Mouse (Mus musculus) limb, embryonic 14.5 days (tissue): ENCODE measurements around the gene Pfdn2. TPM values are rescaled to one million over a fixed set of nuclear protein-coding genes. Genes with fewer than 3 reads are reported as not detected.
A peak's percentile ranks its signal among the peaks of the same experiment; 100 is the strongest.

Experiments used
- ATAC-seq: fragments of 200-750 bp; cut with Nextera tagmentation; 2 replicates; pipeline ENCODE4 v1.8.0; 2017; ENCODE audit warnings: low read depth, moderate number of reproducible peaks, moderate TSS enrichment; ENCODE audit not compliant: low FRiP score
- DNase-seq: peaks from one replicate; pipeline ENCODE4 v3.0.0-alpha.2; 2015; ENCODE audit warnings: low spot score
- H3K27ac ChIP-seq: fragments of 300-500 bp; sonication (generic); replicated peaks from 2 replicates; pipeline ENCODE4 v1.5.1; 2014; ENCODE audit warnings: low read depth, mild to moderate bottlenecking, low read length, moderate library complexity, mixed read lengths
- H3K27me3 ChIP-seq: fragments of 300-500 bp; sonication (generic); 2 replicates; pipeline ENCODE4 v1.6.1; 2014; ENCODE audit warnings: low read length, mixed read lengths; ENCODE audit not compliant: control insufficient read depth, insufficient read depth
- H3K36me3 ChIP-seq: fragments of 300-500 bp; sonication (generic); 2 replicates; pipeline ENCODE4 v1.6.1; 2014; ENCODE audit warnings: mild to moderate bottlenecking, low read length, moderate library complexity, mixed read lengths; ENCODE audit not compliant: control insufficient read depth, insufficient read depth
- H3K4me1 ChIP-seq: fragments of 300-500 bp; sonication (generic); 2 replicates; pipeline ENCODE4 v1.6.1; 2014; ENCODE audit warnings: antibody characterized with exemption, low read length, mixed read lengths; ENCODE audit not compliant: control insufficient read depth, insufficient read depth
- H3K4me2 ChIP-seq: fragments of 300-500 bp; sonication (generic); replicated peaks from 2 replicates; pipeline ENCODE4 v1.6.1; 2014; ENCODE audit warnings: low read depth, mild to moderate bottlenecking, low read length, moderate library complexity; ENCODE audit not compliant: severe bottlenecking
- H3K4me3 ChIP-seq: fragments of 300-500 bp; sonication (generic); replicated peaks from 2 replicates; pipeline ENCODE4 v1.5.1; 2014; ENCODE audit warnings: low read length
- H3K9ac ChIP-seq: fragments of 300-500 bp; sonication (generic); 2 replicates; pipeline ENCODE4 v1.6.1; 2014; ENCODE audit warnings: mild to moderate bottlenecking, low read depth, low read length, moderate library complexity; ENCODE audit not compliant: severe bottlenecking
- H3K9me3 ChIP-seq: fragments of 300-500 bp; sonication (generic); 2 replicates; pipeline ENCODE4 v1.6.1; 2016; ENCODE audit warnings: low read length; ENCODE audit not compliant: control insufficient read depth
- POLR2A ChIP-seq: fragments of 200-500 bp; IDR thresholded peaks from 2 replicates; pipeline ENCODE4 v1.8.0; 2012; ENCODE audit warnings: inconsistent platforms, mild to moderate bottlenecking, moderate library complexity, borderline replicate concordance; ENCODE audit not compliant: insufficient read depth, insufficient read length; ENCODE audit errors: extremely low read depth
- WGBS: fragments of 180-500 bp; shearing (Covaris S2); extraction: QIAGEN DNeasy Blood & Tissue Kit; methylation state at CpG from one replicate; pipeline ENCODE4 v1.1.7; 2014; 5-methylcytosine and 5-hydroxymethylcytosine counted together
- polyA plus RNA-seq, 2 experiments: library from polyadenylated mRNA; depleted of rRNA in 1 of 2; stranded (reverse) in 1 of 2; unstranded in 1 of 2; fragments of >200 nt; fragmentation: Nextera tagmentation in 1 of 2; extraction: Ambion mirVana in 1 of 2; gene quantifications; 2 replicates each; pipeline versions ENCODE4 v1.2.1 to v1.2.3; 2012 to 2014

The Pfdn2 gene
- polyA plus RNA-seq, 2 experiments = 43.0 to 82.5 TPM

DNA sequence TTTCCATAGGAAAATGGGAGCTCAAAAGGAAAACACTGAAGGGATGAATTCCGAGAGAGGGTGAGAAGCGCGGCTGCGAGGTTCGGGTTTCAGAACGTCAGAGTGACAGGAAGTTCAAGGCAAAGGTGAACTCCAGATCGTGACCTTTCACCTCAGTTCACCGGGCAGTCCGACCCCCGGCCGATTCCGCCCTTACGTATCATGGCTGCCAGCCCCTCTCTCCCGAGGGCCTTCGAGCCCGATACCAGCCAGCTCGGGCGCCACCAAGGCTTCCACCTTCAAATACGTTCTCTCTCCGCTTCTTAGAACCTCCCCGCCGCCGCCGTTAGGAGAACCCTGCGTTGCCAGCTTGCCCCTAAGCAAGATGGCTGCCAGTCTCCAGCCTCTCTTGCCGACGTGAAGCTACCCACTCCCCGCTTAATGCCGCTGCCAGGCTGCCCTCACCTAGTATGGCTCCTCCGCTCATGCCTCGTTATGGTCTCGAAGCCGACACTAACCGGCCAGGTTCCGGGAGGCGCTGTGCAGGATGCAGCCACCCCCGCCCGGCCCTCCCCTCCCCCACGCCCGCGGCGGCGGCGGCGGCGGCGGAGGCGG is 16.5 kb upstream of the Pfdn2 start, which contains the start of gene Dedd:
Gene Dedd (plus strand): TSS at position 307 of the 594 bp plus-strand sequence.
- H3K9me3 ChIP-seq = no peaks in the 10 kb centered on the region
- DNase-seq (peak; percentile 94), ATAC-seq (peak; percentile 92)
- 1% methylated on average over 35 of the region's 48 CpGs for WGBS
- no peaks in the 10 kb centered on the region for H3K27me3 ChIP-seq
- no peaks in the 10 kb centered on the region for H3K36me3 ChIP-seq
- TF ChIP-seq POLR2A = peak; percentile 55; the same call in 1 of the 2 replicates
- peak within 1 kb of the TSS; percentile 99 for H3K27ac ChIP-seq
- peak within 1 kb of the TSS; percentile 94 for H3K9ac ChIP-seq
- peaks cover 20% of the 10 kb centered on the region for H3K4me1 ChIP-seq
- peak within 1 kb of the TSS; percentile 62 for H3K4me3 ChIP-seq
- H3K4me2 ChIP-seq = peak within 1 kb of the TSS; percentile 94

DNA sequence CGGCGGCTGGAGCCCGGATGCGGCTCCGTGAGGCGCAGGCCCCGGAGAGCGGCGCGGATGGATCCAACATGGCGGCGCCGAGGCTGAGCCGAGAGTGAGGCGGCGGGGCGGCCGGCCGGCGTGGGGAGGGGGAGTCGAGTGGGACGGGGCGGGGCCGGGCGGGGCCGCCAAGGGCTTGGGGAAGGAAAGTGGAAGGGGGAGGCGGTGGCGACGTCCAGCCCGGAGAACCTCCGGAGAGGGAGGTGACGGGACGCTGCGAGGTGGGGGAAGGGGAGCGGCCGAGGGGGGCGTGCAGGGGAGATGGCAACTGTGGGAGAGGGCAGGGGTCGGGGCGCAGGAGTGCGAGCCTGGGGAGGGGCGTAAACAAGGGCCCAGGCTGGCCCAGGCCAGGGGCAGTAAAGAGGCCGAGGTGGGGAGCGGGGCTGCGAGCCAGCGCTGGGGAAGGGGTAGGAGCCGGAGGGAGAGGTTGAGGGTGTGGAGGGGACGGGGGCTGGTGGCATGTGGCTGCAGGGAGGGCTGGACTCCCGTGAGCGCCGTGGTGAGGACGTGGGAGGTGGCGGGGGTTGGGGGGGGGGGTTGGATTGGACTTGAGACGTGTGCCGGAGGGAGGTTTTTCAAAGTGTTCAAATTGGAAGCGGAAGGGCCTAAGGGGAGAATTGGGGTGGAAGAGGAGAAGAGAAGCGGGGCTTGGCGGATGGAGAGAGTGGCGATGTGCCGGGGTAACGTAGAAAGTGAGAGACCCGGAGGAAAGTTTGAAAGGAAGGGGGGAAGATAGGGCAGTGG is 15.8 kb upstream of the Pfdn2 start:
- DNase-seq = peak; percentile 83
- Histone ChIP-seq H3K27ac (peak overlapping the region; percentile 99), H3K36me3 (peaks cover 4% of the 10 kb centered on the region; the same call in 1 of the 2 replicates), H3K27me3 (no peaks in the 10 kb centered on the region), H3K9ac (peak overlapping the region; percentile 94), H3K9me3 (no peaks in the 10 kb centered on the region), H3K4me3 (peak overlapping the region; percentile 62), H3K4me1 (peaks cover 20% of the 10 kb centered on the region), H3K4me2 (peak overlapping the region; percentile 94)
- WGBS = 2% methylated on average over 45 of the region's 61 CpGs
- peak; percentile 35; the same call in 1 of the 2 replicates for TF ChIP-seq POLR2A
- peak; percentile 92 for ATAC-seq

DNA sequence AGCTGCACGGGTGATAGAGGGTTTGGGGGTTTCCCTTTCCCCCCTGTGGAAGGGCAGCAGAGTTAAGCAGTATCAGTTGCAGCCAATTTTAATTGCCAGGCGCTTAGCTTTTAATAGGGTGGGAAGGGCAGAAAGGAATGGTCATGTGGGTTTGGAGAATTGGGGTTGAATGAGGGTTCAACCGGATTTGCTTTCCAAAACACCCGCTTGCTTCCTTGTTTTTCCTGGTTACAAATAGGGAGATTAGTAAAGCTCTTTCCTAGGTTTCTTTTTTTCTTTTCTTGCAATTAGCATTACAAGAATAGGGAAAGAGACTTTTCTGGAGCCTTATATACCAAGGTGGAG is 15.3 kb upstream of the Pfdn2 start:
- Histone ChIP-seq H3K4me2 (peak overlapping the region; percentile 94), H3K36me3 (peaks cover 7% of the 10 kb centered on the region; the same call in 1 of the 2 replicates), H3K27me3 (no peaks in the 10 kb centered on the region), H3K4me1 (peaks cover 20% of the 10 kb centered on the region), H3K4me3 (peak overlapping the region; percentile 62), H3K27ac (peak overlapping the region; percentile 99), H3K9ac (peak overlapping the region; percentile 94), H3K9me3 (no peaks in the 10 kb centered on the region)
- DNase-seq (peak; percentile 41), ATAC-seq (no peak; the same call in 1 of the 2 replicates)
- no peak for TF ChIP-seq POLR2A
- WGBS = 0% methylated on average over 4 of the region's 4 CpGs

DNA sequence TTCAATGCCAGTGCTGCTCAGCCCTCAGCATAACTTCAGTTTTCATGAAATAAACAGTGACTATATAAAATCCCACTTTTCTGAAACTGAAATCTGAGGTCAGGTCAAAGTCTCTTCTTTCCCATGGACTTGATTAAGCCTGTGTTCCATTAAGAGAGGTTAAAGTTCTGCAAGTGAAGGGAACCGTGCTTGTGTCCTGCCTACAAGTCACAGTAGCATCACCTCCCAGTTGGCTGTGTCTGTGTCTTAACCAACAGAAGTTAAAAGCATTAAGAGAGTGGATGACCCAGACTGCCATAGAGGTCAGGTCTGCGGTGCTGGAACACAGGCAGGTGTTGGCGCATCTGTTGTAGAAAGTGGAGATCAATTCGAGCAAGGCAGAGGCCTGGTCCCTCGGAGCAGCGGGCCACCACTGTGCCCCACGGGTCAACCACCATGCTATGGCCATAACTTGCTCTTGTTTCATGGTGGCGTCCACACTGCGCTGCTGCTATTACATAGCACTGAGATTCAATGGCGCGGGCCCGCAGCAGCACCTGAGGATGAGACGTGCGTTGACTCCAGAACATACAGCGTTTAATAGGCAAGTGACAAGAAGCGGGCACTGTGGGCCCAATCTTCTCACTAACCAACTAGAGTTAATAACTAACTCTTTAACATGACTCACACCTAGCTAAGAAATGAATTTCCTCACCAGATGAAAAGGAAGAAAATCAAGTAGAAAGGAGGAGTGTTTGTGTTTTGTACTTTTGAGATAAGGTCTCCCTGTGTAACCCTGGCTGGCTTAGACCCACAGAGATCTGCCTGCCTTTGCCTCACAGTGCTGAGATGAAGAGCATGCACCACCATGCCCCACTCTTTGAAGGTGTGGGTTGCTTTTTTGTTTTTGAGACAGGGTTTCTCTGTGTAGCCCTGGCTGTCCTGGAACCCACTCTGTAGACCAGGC is 2.9 kb upstream of the Pfdn2 start:
- Histone ChIP-seq H3K9me3 (no peaks in the 10 kb centered on the region), H3K4me1 (0 out of 2 replicates have a peak, but pooled peaks cover 8% of the 10 kb centered on the region), H3K27ac (no peak overlapping the region), H3K4me3 (no peak overlapping the region), H3K27me3 (no peaks in the 10 kb centered on the region), H3K36me3 (peaks cover 63% of the 10 kb centered on the region), H3K4me2 (no peak overlapping the region), H3K9ac (no peak overlapping the region)
- DNase-seq (no peak), ATAC-seq (no peak)
- WGBS = 94% methylated on average over 16 of the region's 16 CpGs
- TF ChIP-seq POLR2A = no peak
